Mouse (Mus musculus) bone marrow, adult 2 months (tissue): ENCODE measurements around the gene Jup.

Experiments
- CTCF ChIP-seq: fragments of 200-500 bp; IDR thresholded peaks from 2 replicates; pipeline ENCODE4 v1.5.1; 2011; ENCODE audit warnings: low read length, control low read depth; ENCODE audit not compliant: control insufficient read depth, insufficient read depth
- POLR2A ChIP-seq: fragments of 200-500 bp; IDR thresholded peaks from 2 replicates; pipeline ENCODE4 v1.6.1; 2011; ENCODE audit warnings: low read depth, mild to moderate bottlenecking, control low read depth, low read length, borderline replicate concordance; ENCODE audit not compliant: control insufficient read depth

DNA sequence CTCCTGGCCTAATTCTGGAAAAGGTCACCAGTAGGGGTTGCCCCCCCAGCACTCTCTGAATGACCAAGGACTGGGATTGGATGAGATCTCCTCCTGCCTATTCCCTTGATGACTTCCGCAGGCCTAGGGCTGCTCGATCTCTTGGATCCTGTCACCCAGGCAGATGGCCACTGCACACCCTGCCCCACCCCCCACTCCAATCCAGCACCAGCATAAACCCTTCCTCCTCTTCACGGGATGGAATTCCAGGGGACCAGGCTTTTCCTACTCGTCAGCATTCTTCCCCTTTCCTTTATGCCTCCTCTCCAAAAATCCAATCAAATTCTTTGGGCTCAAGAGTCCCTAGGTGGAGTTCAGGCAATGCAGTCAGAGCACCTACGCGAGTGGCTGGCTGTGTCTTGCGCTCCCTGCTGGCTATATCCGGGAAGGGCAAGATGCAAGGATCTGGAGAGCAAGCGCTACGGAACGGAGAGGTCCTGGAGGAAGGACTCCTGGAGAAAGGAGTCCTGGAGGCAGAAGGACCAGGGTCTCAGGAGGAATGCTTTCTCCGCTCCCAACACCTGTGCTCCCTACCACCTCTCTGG, 34.5 kb downstream of the Jup start:
- TF ChIP-seq CTCF: peak; percentile 76
- TF ChIP-seq POLR2A: no peak
